Mouse (Mus musculus) CH12.LX (cell line): Measurements from ENCODE around the gene Ube2c.

Experiments
- CTCF ChIP-seq, 2 experiments: IDR thresholded peaks in 1 of 2; conservative IDR thresholded peaks in 1 of 2; 2 replicates each; pipeline ENCODE4 v1.5.1; 2011 to 2012; ENCODE audit warnings: low read depth in 2 of 2, low read length in 2 of 2, improper control_type of control experiment in 1 of 2, inconsistent platforms in 1 of 2, mild to moderate bottlenecking in 1 of 2, moderate library complexity in 1 of 2
- ZNF384 ChIP-seq: IDR thresholded peaks from 2 replicates; pipeline ENCODE4 v1.6.1; 2012; ENCODE audit warnings: low read depth, low read length, improper control_type of control experiment, inconsistent platforms

DNA sequence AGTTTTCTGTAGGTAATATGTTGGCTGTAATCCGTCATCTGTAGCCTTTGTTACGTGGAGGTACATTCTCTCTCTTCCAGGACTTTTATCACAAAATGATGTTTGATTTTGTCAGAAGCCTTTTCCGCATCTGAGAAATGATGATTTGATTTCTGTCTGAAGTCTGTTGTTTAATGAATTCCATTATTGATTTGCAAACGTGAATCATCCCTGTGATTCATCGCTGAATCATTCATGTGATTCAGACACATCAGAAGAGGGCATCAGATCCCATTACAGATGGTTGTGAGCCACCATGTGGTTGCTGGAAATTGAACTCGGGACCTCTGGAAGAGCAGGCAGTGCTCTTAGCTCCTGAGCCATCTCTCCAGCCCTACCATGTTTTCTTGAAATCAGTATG, 20.7 kb upstream of the Ube2c start:
- TF ChIP-seq ZNF384 = no peak
- no peak for TF ChIP-seq CTCF (conservative IDR thresholded peaks at IDR 0.05 in 1 of 2, IDR thresholded peaks at IDR 0.05 in 1 of 2; ENCODE audit: low read depth in 2 of 2, low read length in 2 of 2)
